ENCODE assay signal across 12 mouse cellular contexts in the genomic region with DNA sequence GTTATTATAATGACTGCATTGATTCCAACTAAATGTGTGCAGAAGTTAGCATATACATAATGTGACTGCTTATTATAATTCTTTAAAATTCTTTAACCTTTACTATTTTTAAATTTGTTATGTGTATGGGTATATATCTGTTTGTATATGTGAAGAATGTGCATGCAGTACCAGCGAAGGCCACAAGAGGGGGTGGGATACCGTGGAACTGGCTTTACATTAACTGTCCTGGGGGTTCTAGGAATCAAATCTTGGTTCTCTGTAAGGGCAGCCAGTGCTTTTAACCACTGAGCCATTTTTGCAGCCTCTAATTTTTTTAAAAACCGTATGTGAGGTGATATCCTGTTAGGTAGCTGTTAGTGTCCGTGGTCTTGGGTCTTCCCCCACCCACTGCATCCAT. TPM values are rescaled to one million over a fixed set of nuclear protein-coding genes. Genes with fewer than 3 reads are reported as not detected.
A peak's percentile ranks its signal among the peaks of the same experiment; 100 is the strongest.
DNase-seq lines count a peak whose midpoint lies in the region; ATAC-seq and TF ChIP-seq lines count a peak whose summit lies in the region.
"Had no signal": no experiment of that assay in that cellular context is flagged by ENCODE, and none has a peak within 500 bp of the region (broad histone marks: within the 10 kb centered on the region; RNA-seq: fewer than 3 reads in every experiment).

No protein-coding gene starts in this region.

- H3K4me3 ChIP-seq in ES-E14 (ENCODE audit: insufficient read depth in 1 of 2, low read depth in 1 of 2, low read length in 2 of 2, poor library complexity in 1 of 2, severe bottlenecking in 1 of 2): no peak overlapping the region
- no peak overlapping the region for H3K4me3 ChIP-seq in limb, embryonic 11.5 days (ENCODE audit: low read depth, low read length)
- H3K4me3 ChIP-seq: liver, embryonic 13.5 days had no signal

- DNase-seq in embryo, embryonic 10 days (ENCODE audit: low spot score): peak; percentile 25
- DNase-seq in embryo, embryonic 9.5 days (ENCODE audit: extremely low spot score): no peak
- DNase-seq in left cerebral cortex, postnatal 4 days: peak; percentile 51
- no peak for DNase-seq in left cerebral cortex, adult 18-20 months (ENCODE audit: low spot score in 2 of 2)
- DNase-seq in ES-E14 (ENCODE audit: low read depth, low spot score): no peak
- DNase-seq in limb, embryonic 11.5 days (ENCODE audit: low spot score): peak; percentile 46
- no peak for DNase-seq in gastrocnemius, adult 8-10 months (ENCODE audit: low spot score in 2 of 2)
- no peak for DNase-seq in layer of hippocampus, adult 8-10 months (ENCODE audit: low spot score in 2 of 2)
- DNase-seq: layer of hippocampus, adult 9-11 months; liver, embryonic 13.5 days had no signal

- 72% methylated on average over 4 of the region's 4 CpGs for WGBS in limb, embryonic 11.5 days

- peaks cover 4 to 22% of the 10 kb centered on the region in 2 experiments; a peak in 2 of 4 replicates for H3K4me1 ChIP-seq in ES-E14 (ENCODE audit: control insufficient read depth in 2 of 2, insufficient read depth in 2 of 2, low read length in 2 of 2, poor library complexity in 1 of 2)
- H3K4me1 ChIP-seq in limb, embryonic 11.5 days (ENCODE audit: control insufficient read depth, insufficient read depth, low read length): peaks cover 5% of the 10 kb centered on the region; the same call in 1 of the 2 replicates
- H3K4me1 ChIP-seq: liver, embryonic 13.5 days had no signal

- no peak overlapping the region for H3K27ac ChIP-seq in ES-E14 (ENCODE audit: insufficient read depth, low read depth, low read length, poor library complexity, severe bottlenecking)
- H3K27ac ChIP-seq in limb, embryonic 11.5 days (replicated peaks; ENCODE audit: low read depth, low read length): no peak overlapping the region
- H3K27ac ChIP-seq: liver, embryonic 13.5 days had no signal

- no peaks in the 10 kb centered on the region for H3K9me3 ChIP-seq in ES-E14 (ENCODE audit: control insufficient read depth, insufficient read depth, low read depth, low read length)
- no peaks in the 10 kb centered on the region for H3K9me3 ChIP-seq in limb, embryonic 11.5 days (ENCODE audit: control insufficient read depth, low read length)
- H3K9me3 ChIP-seq: liver, embryonic 13.5 days had no signal

- no peak overlapping the region for H3K4me2 ChIP-seq in limb, embryonic 11.5 days (ENCODE audit: low read depth, severe bottlenecking)
- H3K4me2 ChIP-seq: liver, embryonic 13.5 days had no signal

- in situ Hi-C loops in ES-E14 (cut with MboI; ENCODE audit: low sequenced_read_pairs in 2 of 2, unreplicated experiment in 2 of 2): loop anchor here in 1 of 2 experiments (25.0 kb wide), 1 partner anchor 382 kb away; no protein-coding TSS in a partner anchor

- intact Hi-C loops in left cerebral cortex, postnatal 4 days (cut with DNase I): no loop called here

- H3K27me3 ChIP-seq in limb, embryonic 11.5 days (ENCODE audit: control insufficient read depth, insufficient read depth, low read length): no peaks in the 10 kb centered on the region

- no peak overlapping the region for H3K9ac ChIP-seq in ES-E14 (ENCODE audit: insufficient read depth, low read depth, low read length, poor library complexity, severe bottlenecking)
- no peak overlapping the region for H3K9ac ChIP-seq in limb, embryonic 11.5 days (ENCODE audit: low read length)
- H3K9ac ChIP-seq: liver, embryonic 13.5 days had no signal

- no peaks in the 10 kb centered on the region for H3K36me3 ChIP-seq in ES-E14 (ENCODE audit: control insufficient read depth, insufficient read depth, low read length, poor library complexity, severe bottlenecking)
- no peaks in the 10 kb centered on the region for H3K36me3 ChIP-seq in limb, embryonic 11.5 days (ENCODE audit: control insufficient read depth, insufficient read depth, low read length)
- H3K36me3 ChIP-seq: liver, embryonic 13.5 days had no signal

- no peak for ATAC-seq in limb, embryonic 11.5 days (ENCODE audit: insufficient number of reproducible peaks, low FRiP score, low TSS enrichment, low read depth)
- ATAC-seq: midbrain, embryonic 16.5 days had no signal

TF ChIP-seq in ES-E14, 5 proteins besides CTCF, POLR2A, EP300 and RAD21:
- TF ChIP-seq ZNF384 (IDR thresholded peaks at IDR 0.05; ENCODE audit: low read depth, low read length) (no peak), CHD2 (IDR thresholded peaks at IDR 0.05; ENCODE audit: low read depth, low read length) (no peak), ZC3H11A (IDR thresholded peaks at IDR 0.05; ENCODE audit: borderline replicate concordance, low read depth, low read length) (peak; percentile 60; the same call in 1 of the 2 replicates)

RNA-seq across cellular contexts. Expression of gene Dpysl4, which starts 5.1 kb away (rescaled TPM):
- 100 to 1,000 TPM; 101 to 108 TPM for total RNA-seq in left cerebral cortex, postnatal 4 days (2021)
- total RNA-seq in left cerebral cortex, adult 18-20 months (2021): 10 to 100 TPM; 41.8 to 46.8 TPM
- total RNA-seq in ES-E14 (2012; rRNA removed): 3.6 and 4.5 TPM in 2 replicates
- polyA plus RNA-seq in limb, embryonic 11.5 days (2014; fragmentation: Nextera tagmentation; extraction: Ambion mirVana): 31.0 and 32.8 TPM in 2 replicates
- under 1 TPM in 2 of 4 experiments, not detected in 2; 0.11 to 0.12 TPM for total RNA-seq in gastrocnemius, adult 8-10 months (2022)
- total RNA-seq in layer of hippocampus, adult 8-10 months (2022): 10 to 100 TPM; 48.8 to 55.4 (median 53.4) TPM
- total RNA-seq: granulocyte monocyte progenitor cell, adult 5-6 weeks had no signal

Comparison
In these comparisons a context has a peak if more than half of its experiments do, and no peak if none do; other contexts are left out.
1. DNase-seq: peak in embryo, embryonic 10 days (single experiment), left cerebral cortex, postnatal 4 days (single experiment) and limb, embryonic 11.5 days (single experiment); none in embryo, embryonic 9.5 days (single experiment), left cerebral cortex, adult 18-20 months (0 of 2), ES-E14 (single experiment), gastrocnemius, adult 8-10 months (0 of 2) and layer of hippocampus, adult 8-10 months (0 of 2).